Mouse (Mus musculus) forebrain, embryonic 12.5 days (tissue): Measurements from ENCODE around the gene Btbd3. TPM values are rescaled to one million over a fixed set of nuclear protein-coding genes. Genes with fewer than 3 reads are reported as not detected.

ENCODE experiments used
- ATAC-seq: fragments of 200-750 bp; cut with Nextera tagmentation; 2 replicates; pipeline ENCODE4 v1.8.0; 2017; ENCODE audit warnings: moderate TSS enrichment; ENCODE audit not compliant: low FRiP score
- H3K27ac ChIP-seq: fragments of 300-500 bp; sonication (generic); 2 replicates; pipeline ENCODE4 v1.5.1; 2016; ENCODE audit warnings: mild to moderate bottlenecking
- H3K27me3 ChIP-seq: fragments of 300-500 bp; sonication (generic); 2 replicates; pipeline ENCODE4 v1.6.1; 2016; ENCODE audit warnings: mild to moderate bottlenecking
- H3K36me3 ChIP-seq: fragments of 300-500 bp; sonication (generic); replicated peaks from 2 replicates; pipeline ENCODE4 v1.6.1; 2016; ENCODE audit warnings: mild to moderate bottlenecking
- H3K4me1 ChIP-seq: fragments of 300-500 bp; sonication (generic); 2 replicates; pipeline ENCODE4 v1.6.1; 2016
- H3K4me2 ChIP-seq: fragments of 300-500 bp; sonication (generic); 2 replicates; pipeline ENCODE4 v1.6.1; 2016; ENCODE audit warnings: mild to moderate bottlenecking, moderate library complexity
- H3K4me3 ChIP-seq: fragments of 300-500 bp; sonication (generic); replicated peaks from 2 replicates; pipeline ENCODE4 v1.5.1; 2016; ENCODE audit warnings: mild to moderate bottlenecking
- H3K9ac ChIP-seq: fragments of 300-500 bp; sonication (generic); 2 replicates; pipeline ENCODE4 v1.6.1; 2016; ENCODE audit warnings: mild to moderate bottlenecking
- H3K9me3 ChIP-seq: fragments of 300-500 bp; sonication (generic); 2 replicates; pipeline ENCODE4 v1.6.1; 2016
- WGBS: fragments of 180-500 bp; shearing (Covaris S2); methylation state at CpG from one replicate; pipeline ENCODE4 v1.1.7; 2016; 5-methylcytosine and 5-hydroxymethylcytosine counted together
- polyA plus RNA-seq: library from polyadenylated mRNA; unstranded; fragments of >200 nt; fragmentation: Nextera tagmentation; extraction: Ambion mirVana; gene quantifications from 2 replicates; pipeline ENCODE4 v1.2.1, GENCODE M21; 2016

Btbd3 gene
- 15.3 and 16.2 TPM in 2 replicates for polyA plus RNA-seq

DNA sequence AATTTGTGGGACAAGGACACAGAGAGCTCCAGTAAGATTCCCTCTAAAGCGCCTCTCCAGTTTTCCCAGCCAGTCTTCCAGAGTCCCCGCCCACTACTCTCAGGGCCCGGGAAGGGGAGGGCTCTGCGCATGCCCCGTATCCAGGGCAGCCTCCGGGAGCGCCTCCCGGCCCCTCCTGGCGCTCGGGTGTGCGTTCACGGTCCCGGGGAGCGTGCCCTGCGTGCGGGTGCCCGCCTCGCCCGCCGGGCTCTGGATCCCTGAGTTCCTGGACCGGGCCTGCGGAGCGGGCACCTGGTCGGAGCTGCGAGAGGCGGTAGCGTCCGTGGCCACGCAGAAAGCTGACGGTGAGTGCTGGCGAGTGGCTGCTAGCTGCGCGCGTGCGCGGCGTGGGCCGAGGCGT, at the start of gene Btbd3:
Gene Btbd3, plus strand, starts transcription at position 155 of the 400 bp plus-strand sequence.
- WGBS, result under 1% methylated on average over 39 of the region's 39 CpGs
- no peaks in the 10 kb centered on the region for H3K27me3 ChIP-seq
- ATAC-seq, result peak; percentile 98
- peak within 1 kb of the TSS; percentile 83 for H3K27ac ChIP-seq
- peak within 1 kb of the TSS; percentile 72 for H3K4me2 ChIP-seq
- H3K9ac ChIP-seq, result peak within 1 kb of the TSS; percentile 85
- H3K9me3 ChIP-seq, result no peaks in the 10 kb centered on the region
- no peaks in the 10 kb centered on the region for H3K36me3 ChIP-seq
- peak within 1 kb of the TSS; percentile 96 for H3K4me3 ChIP-seq
- H3K4me1 ChIP-seq, result peaks cover 21% of the 10 kb centered on the region

DNA sequence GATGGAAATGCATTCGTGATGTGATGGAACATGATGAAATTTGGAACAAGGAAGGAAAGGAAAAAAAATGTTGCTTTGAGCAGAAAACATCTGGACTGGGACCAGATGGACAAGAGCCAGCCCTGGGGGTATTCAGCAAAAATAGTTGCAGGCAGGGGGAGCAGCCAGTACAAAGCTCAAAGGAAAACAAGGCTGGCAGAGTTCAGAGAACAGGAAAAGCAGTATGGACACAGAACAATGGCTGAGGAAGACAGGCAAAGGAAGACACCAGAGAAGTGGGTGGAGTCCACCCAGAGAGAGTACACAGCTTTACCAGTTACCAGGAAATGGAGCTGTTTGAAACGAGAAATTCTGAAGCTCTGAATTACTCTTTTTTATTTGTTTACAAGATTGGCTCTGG, 40.8 kb upstream of the Btbd3 start:
- no peak overlapping the region for H3K9ac ChIP-seq
- no peak overlapping the region for H3K27ac ChIP-seq
- no peaks in the 10 kb centered on the region for H3K36me3 ChIP-seq
- no peak overlapping the region for H3K4me3 ChIP-seq
- no peak for ATAC-seq
- H3K9me3 ChIP-seq, result no peaks in the 10 kb centered on the region
- H3K4me2 ChIP-seq, result no peak overlapping the region
- no peaks in the 10 kb centered on the region for H3K27me3 ChIP-seq
- WGBS, result 49% methylated on average over 2 of the region's 2 CpGs
- H3K4me1 ChIP-seq, result no peaks in the 10 kb centered on the region

DNA sequence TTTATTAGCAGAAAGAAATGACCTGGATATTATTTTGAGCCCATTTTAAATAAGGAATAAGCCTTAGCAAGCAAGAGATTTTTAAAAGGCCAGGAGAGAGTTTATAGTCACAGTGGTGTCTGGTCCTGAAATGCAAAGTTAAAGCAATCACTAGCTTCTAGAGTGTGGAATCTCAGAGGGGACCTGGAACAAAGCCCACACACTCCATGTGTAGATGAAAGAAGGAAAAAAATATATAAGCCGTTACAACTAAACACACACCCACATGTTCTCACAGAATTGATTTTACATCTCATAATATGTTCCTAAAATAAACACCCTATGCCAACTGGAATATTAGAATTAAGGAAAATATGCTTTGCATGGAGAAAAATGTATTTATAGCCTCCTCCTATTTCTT, 36.1 kb upstream of the Btbd3 start:
- Histone ChIP-seq H3K27ac (no peak overlapping the region), H3K9me3 (no peaks in the 10 kb centered on the region), H3K4me3 (no peak overlapping the region), H3K4me1 (no peaks in the 10 kb centered on the region), H3K27me3 (no peaks in the 10 kb centered on the region), H3K4me2 (no peak overlapping the region), H3K9ac (no peak overlapping the region), H3K36me3 (no peaks in the 10 kb centered on the region)
- ATAC-seq, result no peak
- WGBS, result 86% methylated on average over 1 of the region's 1 CpGs

DNA sequence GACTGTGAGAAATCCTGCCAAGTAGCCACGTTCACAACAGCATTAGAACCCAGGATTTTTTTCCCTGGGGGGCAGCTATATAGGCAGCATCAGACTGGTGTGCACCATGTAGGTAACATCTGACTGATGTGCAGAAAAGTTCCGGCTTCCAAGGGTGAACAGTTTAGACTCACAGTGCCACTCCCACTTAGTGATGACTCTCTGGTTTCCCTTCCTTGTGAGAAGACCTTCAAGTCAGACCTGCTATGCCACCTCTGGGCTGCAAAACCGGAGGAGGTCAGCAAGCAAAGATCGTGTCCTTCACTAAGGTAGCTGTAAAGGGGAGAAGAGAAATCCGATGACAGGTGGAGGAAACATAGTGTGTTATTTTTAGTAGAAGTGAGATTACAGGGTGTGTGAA, 24.1 kb upstream of the Btbd3 start:
- ATAC-seq, result no peak
- Histone ChIP-seq H3K4me2 (no peak overlapping the region), H3K27me3 (no peaks in the 10 kb centered on the region), H3K4me3 (no peak overlapping the region), H3K4me1 (no peaks in the 10 kb centered on the region), H3K9me3 (no peaks in the 10 kb centered on the region), H3K27ac (no peak overlapping the region), H3K9ac (no peak overlapping the region), H3K36me3 (no peaks in the 10 kb centered on the region)
- WGBS, result 78% methylated on average over 5 of the region's 5 CpGs

DNA sequence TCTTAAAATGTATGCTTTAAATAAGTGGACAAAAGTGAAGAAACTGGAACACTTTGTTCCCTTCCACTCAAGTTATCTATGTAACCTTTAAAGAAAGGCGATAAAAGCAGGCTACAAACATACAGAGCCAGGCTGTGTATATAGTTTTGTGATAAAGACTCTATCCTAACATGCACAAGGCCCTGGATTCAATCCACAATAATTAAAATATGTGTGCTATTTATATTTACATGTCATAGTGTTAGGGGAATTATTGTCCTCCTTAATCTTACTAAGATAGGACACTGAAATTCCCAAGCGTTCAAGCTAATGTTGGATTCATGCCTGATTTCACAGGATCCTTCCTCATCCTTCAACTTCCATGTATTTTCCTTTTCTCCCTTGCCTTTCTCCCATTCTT, 20.2 kb upstream of the Btbd3 start:
- Histone ChIP-seq H3K4me2 (no peak overlapping the region), H3K27me3 (no peaks in the 10 kb centered on the region), H3K9me3 (no peaks in the 10 kb centered on the region), H3K4me3 (no peak overlapping the region), H3K9ac (no peak overlapping the region), H3K36me3 (no peaks in the 10 kb centered on the region), H3K27ac (no peak overlapping the region), H3K4me1 (no peaks in the 10 kb centered on the region)
- WGBS, result 91% methylated on average over 2 of the region's 2 CpGs
- ATAC-seq, result no peak

DNA sequence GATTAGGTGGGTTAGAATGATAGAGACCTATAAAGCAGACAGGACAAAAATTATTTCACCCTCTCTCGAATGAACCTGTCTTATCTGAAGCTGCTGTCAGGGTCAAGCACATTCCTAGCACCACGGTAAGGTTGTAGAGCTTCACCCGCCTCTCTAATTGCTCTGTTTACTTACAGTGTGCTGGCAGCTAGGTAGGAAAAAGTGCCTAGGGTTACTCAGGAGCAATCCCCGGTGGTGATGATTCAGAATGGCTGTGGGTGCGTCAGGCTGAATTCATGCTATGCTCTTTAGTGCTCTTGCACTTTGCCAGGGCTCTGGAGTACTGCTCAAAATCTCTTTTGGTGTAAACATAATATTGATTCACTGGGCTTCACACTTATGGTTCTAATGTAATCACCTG, 13.9 kb upstream of the Btbd3 start:
- Histone ChIP-seq H3K9ac (no peak overlapping the region), H3K4me2 (no peak overlapping the region), H3K27me3 (no peaks in the 10 kb centered on the region), H3K36me3 (no peaks in the 10 kb centered on the region), H3K4me3 (no peak overlapping the region), H3K27ac (no peak overlapping the region), H3K9me3 (no peaks in the 10 kb centered on the region), H3K4me1 (no peaks in the 10 kb centered on the region)
- ATAC-seq, result no peak
- 85% methylated on average over 5 of the region's 5 CpGs for WGBS

DNA sequence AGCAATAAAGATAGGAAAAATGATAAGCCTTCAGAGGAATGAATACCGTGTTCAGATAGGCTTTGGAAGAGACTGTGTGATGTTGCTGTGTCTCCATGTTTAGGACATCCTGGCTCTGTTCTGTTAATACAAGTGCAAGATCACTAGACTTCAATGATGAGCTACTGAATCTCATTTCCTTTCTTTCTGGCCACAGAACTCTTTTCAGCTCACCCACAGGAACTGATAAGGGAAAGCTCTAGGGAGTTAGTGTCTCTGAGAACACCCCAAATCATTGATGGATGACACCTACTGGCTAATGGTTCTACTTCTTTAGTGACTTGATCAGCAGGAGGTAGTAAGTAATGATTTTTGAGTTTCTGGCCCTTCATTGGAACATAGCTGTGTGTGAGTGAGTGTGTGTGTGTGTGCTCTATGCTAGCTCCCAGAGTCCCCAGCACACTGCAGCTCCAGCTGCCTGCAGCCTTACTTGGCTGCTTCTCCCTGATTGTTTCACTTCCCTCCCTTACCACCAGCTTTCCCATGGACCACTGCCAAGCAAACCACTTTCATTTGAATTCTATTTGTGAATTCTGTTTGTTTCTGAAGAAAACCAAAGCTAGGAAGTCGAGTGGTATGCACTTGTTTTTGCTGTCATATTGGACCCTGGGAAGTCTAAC, 10.6 kb upstream of the Btbd3 start:
- no peak; the same call in 1 of the 2 replicates for ATAC-seq

DNA sequence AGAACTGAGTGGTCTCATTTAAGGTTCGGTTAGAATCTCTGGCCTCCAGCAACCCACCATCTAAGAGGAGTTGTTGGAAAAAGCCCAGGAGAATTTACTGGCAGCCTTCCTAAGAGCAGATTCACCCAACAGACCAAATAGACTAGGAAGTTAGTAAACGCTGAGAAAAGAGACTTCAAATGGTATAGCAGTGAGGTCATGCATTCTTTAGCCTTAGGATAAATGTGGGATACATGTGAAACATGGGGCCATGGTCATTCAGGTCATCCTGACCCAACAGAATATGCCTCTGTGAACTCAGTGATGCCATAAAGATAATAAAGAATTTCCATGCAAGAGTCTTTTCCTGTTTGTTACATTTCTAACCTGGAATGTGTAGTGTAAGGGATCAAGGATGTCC, 8.4 kb upstream of the Btbd3 start:
- no peak for ATAC-seq
- Histone ChIP-seq H3K4me3 (no peak overlapping the region), H3K4me2 (no peak overlapping the region), H3K9me3 (no peaks in the 10 kb centered on the region), H3K4me1 (no peaks in the 10 kb centered on the region), H3K9ac (no peak overlapping the region), H3K27me3 (no peaks in the 10 kb centered on the region), H3K27ac (no peak overlapping the region), H3K36me3 (no peaks in the 10 kb centered on the region)
- 82% methylated on average over 2 of the region's 2 CpGs for WGBS

More for the DNA sequence above, 10.6 kb upstream of the Btbd3 start:
- H3K36me3 ChIP-seq, result no peaks in the 10 kb centered on the region
- 76% methylated on average over 2 of the region's 2 CpGs for WGBS
- H3K27ac ChIP-seq, result no peak overlapping the region
- no peak overlapping the region for H3K9ac ChIP-seq
- H3K4me1 ChIP-seq, result no peaks in the 10 kb centered on the region
- no peaks in the 10 kb centered on the region for H3K9me3 ChIP-seq
- no peaks in the 10 kb centered on the region for H3K27me3 ChIP-seq
- no peak overlapping the region for H3K4me3 ChIP-seq
- no peak overlapping the region for H3K4me2 ChIP-seq

DNA sequence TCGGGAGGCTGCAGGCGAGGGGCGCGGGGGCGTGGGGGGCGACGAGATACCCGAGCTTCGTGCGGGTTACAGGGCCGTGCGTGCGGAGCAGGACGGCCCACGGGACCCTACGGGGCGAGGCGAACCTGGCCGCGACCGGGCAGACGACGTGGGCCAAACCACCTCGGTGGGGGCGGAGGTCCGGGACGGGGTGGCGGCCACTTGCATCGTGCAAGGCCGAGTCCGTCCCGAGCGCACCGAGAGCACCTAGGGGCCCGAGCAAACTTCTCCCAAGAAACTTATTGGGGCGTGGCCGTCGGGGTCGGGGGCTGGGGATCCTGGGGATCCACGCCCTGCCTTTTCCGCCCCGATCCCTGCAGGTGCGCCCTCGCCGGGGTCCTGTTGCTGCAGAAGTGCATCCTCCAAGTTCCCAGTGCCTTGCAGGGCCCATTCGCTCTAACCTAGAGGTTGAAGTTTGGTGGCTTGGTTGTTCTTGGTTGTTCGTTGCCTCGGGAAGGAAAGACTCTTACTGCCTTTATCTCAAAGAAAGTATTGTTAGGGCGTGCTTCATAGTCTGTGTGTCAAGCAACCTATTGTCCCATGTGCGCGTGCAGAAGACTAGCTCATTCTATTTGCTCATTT, 596 bp downstream of the Btbd3 start:
- ATAC-seq, result peak; percentile 73
- peak overlapping the region; percentile 83 for H3K27ac ChIP-seq
- peak overlapping the region; percentile 72 for H3K4me2 ChIP-seq
- under 1% methylated on average over 47 of the region's 51 CpGs for WGBS
- H3K9ac ChIP-seq, result peak overlapping the region; percentile 85
- no peaks in the 10 kb centered on the region for H3K9me3 ChIP-seq
- H3K36me3 ChIP-seq, result no peaks in the 10 kb centered on the region
- H3K4me1 ChIP-seq, result peaks cover 22% of the 10 kb centered on the region
- H3K4me3 ChIP-seq, result peak overlapping the region; percentile 96
- H3K27me3 ChIP-seq, result no peaks in the 10 kb centered on the region

DNA sequence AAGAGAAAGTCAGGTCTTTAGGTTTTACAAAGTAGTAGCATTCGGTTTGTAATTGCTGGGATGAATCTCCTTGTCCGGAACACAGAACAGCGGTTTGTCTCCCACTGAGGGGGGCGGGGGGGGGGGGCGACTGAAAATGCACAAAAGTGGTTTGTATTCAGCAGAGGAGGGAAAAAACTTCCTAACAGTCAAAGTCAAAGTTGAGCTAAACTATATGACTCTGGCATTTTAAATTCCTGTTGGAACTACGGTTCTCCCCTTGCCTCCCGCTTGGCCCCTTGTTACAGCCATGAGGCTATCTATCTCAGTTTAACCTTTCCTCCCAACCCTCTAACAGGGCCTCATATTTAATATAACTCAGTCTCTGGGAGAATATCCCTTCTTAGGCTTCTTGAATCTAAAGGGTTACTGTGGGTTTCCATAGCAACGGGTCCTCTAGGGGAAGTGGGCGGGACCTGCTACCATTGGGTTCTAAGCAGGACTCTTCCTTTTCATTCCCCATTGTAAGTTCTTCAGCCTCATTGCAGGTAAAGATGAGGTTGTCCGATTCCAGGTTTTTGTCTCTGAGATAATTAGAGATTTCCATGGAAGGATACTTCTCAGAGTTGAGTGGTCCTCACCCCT, 1.4 kb downstream of the Btbd3 start:
- peaks cover 22% of the 10 kb centered on the region for H3K4me1 ChIP-seq

DNA sequence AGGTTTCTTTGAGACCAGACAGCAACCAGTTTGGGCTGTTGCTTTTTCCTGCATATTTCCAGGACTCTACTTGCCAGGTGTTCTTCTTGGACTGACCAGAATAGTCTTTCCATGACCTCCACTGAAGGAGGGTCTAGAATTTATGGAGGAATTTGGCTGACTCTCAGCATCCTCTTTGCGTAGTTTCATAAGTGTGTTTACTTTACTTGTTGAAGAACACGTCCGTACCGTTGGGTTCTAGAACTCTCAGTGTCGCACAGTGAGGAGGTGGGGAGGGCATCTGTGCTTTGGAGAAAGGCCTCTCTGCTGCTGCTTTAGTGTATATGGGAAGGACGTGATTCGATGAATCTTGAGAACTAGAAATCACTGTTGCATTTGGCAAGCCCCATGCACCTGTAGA, 4.8 kb downstream of the Btbd3 start:
- ATAC-seq, result no peak
- Histone ChIP-seq H3K4me3 (no peak overlapping the region), H3K9me3 (no peaks in the 10 kb centered on the region), H3K27me3 (no peaks in the 10 kb centered on the region), H3K4me1 (peaks cover 34% of the 10 kb centered on the region), H3K4me2 (no peak overlapping the region), H3K27ac (no peak overlapping the region), H3K36me3 (no peaks in the 10 kb centered on the region), H3K9ac (no peak overlapping the region)
- 92% methylated on average over 7 of the region's 7 CpGs for WGBS

More for the DNA sequence above, 1.4 kb downstream of the Btbd3 start:
- peak overlapping the region; percentile 85 for H3K9ac ChIP-seq
- no peaks in the 10 kb centered on the region for H3K36me3 ChIP-seq
- H3K27ac ChIP-seq, result 0 out of 2 replicates have a peak overlapping the region, but pooled peaks have one; percentile 83
- peak overlapping the region; percentile 96 for H3K4me3 ChIP-seq
- H3K4me2 ChIP-seq, result peak overlapping the region; percentile 72
- no peaks in the 10 kb centered on the region for H3K9me3 ChIP-seq
- WGBS, result under 1% methylated on average over 10 of the region's 10 CpGs
- ATAC-seq, result peak; percentile 60
- H3K27me3 ChIP-seq, result no peaks in the 10 kb centered on the region

DNA sequence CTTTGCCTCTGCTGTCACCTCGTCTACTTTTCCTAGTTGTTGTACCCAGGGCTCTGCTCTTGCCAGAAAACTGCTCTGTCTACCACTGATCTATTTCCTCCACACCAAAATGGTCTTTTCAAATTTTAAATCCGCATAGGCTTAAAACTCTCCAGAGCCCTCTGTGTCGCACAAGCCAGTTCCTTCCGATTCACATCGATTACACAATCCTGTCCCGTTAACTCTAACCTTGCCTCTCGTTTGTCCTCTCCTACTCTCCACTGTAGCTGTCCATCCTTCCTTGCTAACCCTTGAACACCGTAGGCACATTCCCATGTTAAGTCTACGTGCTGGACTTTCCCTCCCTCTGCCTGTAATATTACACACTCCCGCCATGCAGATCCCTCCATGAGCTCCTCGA, 6.5 kb downstream of the Btbd3 start:
- H3K27me3 ChIP-seq, result no peaks in the 10 kb centered on the region

More for the DNA sequence above, 6.5 kb downstream of the Btbd3 start:
- WGBS, result 93% methylated on average over 11 of the region's 11 CpGs
- ATAC-seq, result no peak
- Histone ChIP-seq H3K27ac (no peak overlapping the region), H3K4me2 (no peak overlapping the region), H3K36me3 (no peaks in the 10 kb centered on the region), H3K9me3 (no peaks in the 10 kb centered on the region), H3K9ac (no peak overlapping the region), H3K4me1 (peaks cover 46% of the 10 kb centered on the region), H3K4me3 (no peak overlapping the region)
